Mouse (Mus musculus): Measurements from ENCODE around the gene Mpv17l.
"Not testable (repeated sequence)": the region's sequence is repeated elsewhere in the genome, so short reads cannot be mapped to it uniquely, and the experiment has no call there.

- not testable (repeated sequence) for TF ChIP-seq CTCF (conservative IDR thresholded peaks at IDR 0.05; ENCODE audit: low read length); NANOG (IDR thresholded peaks at IDR 0.05; ENCODE audit: borderline replicate concordance, low read length)
Observed at GRCm38 (mm10) chr16:13922966-13923365, 20.0 kb downstream of the Mpv17l start.
